Mouse (Mus musculus): ENCODE results near the gene Crybb3.

- no peak for TF ChIP-seq CTCF (IDR thresholded peaks at IDR 0.05; ENCODE audit: low read depth)
- no peak for TF ChIP-seq EP300 (IDR thresholded peaks at IDR 0.05; ENCODE audit: low read depth)
These were observed 9.4 kb upstream of the Crybb3 start for GRCm38 (mm10) chr5:113090750-113091149.

Data from liver, postnatal 0 days (tissue).